Mouse (Mus musculus) mesoderm, embryonic 11.5 days (tissue): ENCODE measurements at regions not wholly inside any gene's neighbourhood (a gene's known extent, or its start where the extent isn't known, plus 50 kb on each side); places are given as distances from the start of the nearest gene placed in this dataset.
"Not testable (repeated sequence)": the region's sequence is repeated elsewhere in the genome, so short reads cannot be mapped to it uniquely, and the experiment has no call there.

Experiments
- DNase-seq: peaks from one replicate; pipeline ENCODE4 v3.0.0-alpha.2; 2012; ENCODE audit warnings: low read depth, low spot score

GRCm38 (mm10) chr1:117354624-117355023 is 342.3 kb upstream of the Gm28363 start:
- DNase-seq = no peak

- no peak for DNase-seq
Observed at GRCm38 (mm10) chr1:117356418-117357194, 340.3 kb upstream of the Gm28363 start.

- no peak for DNase-seq
Observed at GRCm38 (mm10) chr1:117364066-117364465, 332.9 kb upstream of the Gm28363 start.

GRCm38 (mm10) chr1:117412349-117412748 is 284.6 kb upstream of the Gm28363 start:
- peak; percentile 1 for DNase-seq

GRCm38 (mm10) chr1:117457736-117458135 is 239.2 kb upstream of the Gm28363 start:
- no peak for DNase-seq

- DNase-seq = not testable (repeated sequence)
Observed at GRCm38 (mm10) chr1:117458156-117458850, 238.6 kb upstream of the Gm28363 start.

GRCm38 (mm10) chr1:117459126-117459525 is 237.8 kb upstream of the Gm28363 start:
- DNase-seq = not testable (repeated sequence)

- DNase-seq = no peak
Observed at GRCm38 (mm10) chr1:117490176-117490575, 206.8 kb upstream of the Gm28363 start.

- no peak for DNase-seq
Observed at GRCm38 (mm10) chr1:117497003-117497402, 199.9 kb upstream of the Gm28363 start.

GRCm38 (mm10) chr1:117519498-117520032 is 177.4 kb upstream of the Gm28363 start:
- peak; percentile 23 for DNase-seq
